Mouse (Mus musculus) heart, embryonic 13.5 days (tissue): ENCODE measurements around the gene Pdpk1. TPM values are rescaled to one million over a fixed set of nuclear protein-coding genes. Genes with fewer than 3 reads are reported as not detected.

ENCODE experiments used
- ATAC-seq: fragments of 200-750 bp; cut with Nextera tagmentation; 2 replicates; pipeline ENCODE4 v1.8.0; 2017; ENCODE audit warnings: moderate TSS enrichment; ENCODE audit not compliant: insufficient number of reproducible peaks, low FRiP score, low TSS enrichment; ENCODE audit errors: extremely low read depth
- H3K27ac ChIP-seq: fragments of 300-500 bp; sonication (generic); replicated peaks from 2 replicates; pipeline ENCODE4 v1.5.1; 2015; ENCODE audit warnings: moderate library complexity, mild to moderate bottlenecking, inconsistent platforms
- H3K27me3 ChIP-seq: fragments of 300-500 bp; sonication (generic); replicated peaks from 2 replicates; pipeline ENCODE4 v1.6.1; 2015; ENCODE audit warnings: mild to moderate bottlenecking, inconsistent platforms
- H3K36me3 ChIP-seq: fragments of 300-500 bp; sonication (generic); 2 replicates; pipeline ENCODE4 v1.6.1; 2015; ENCODE audit warnings: mild to moderate bottlenecking, inconsistent platforms
- H3K4me1 ChIP-seq: fragments of 300-500 bp; sonication (generic); 2 replicates; pipeline ENCODE4 v1.6.1; 2015; ENCODE audit warnings: inconsistent platforms
- H3K4me2 ChIP-seq: fragments of 300-500 bp; sonication (generic); 2 replicates; pipeline ENCODE4 v1.6.1; 2015; ENCODE audit warnings: inconsistent platforms, mild to moderate bottlenecking, moderate library complexity
- H3K4me3 ChIP-seq: fragments of 300-500 bp; sonication (generic); 2 replicates; pipeline ENCODE4 v1.5.1; 2015; ENCODE audit warnings: moderate library complexity, mild to moderate bottlenecking, inconsistent platforms
- H3K9ac ChIP-seq: fragments of 300-500 bp; sonication (generic); 2 replicates; pipeline ENCODE4 v1.6.1; 2015; ENCODE audit warnings: inconsistent platforms, mild to moderate bottlenecking, moderate library complexity
- H3K9me3 ChIP-seq: fragments of 300-500 bp; sonication (generic); 2 replicates; pipeline ENCODE4 v1.6.1; 2016; ENCODE audit warnings: inconsistent platforms
- WGBS: fragments of 180-500 bp; shearing (Covaris S2); methylation state at CpG from one replicate; pipeline ENCODE4 v1.1.7; 2015; ENCODE audit warnings: mixed read lengths; 5-methylcytosine and 5-hydroxymethylcytosine counted together
- polyA plus RNA-seq: library from polyadenylated mRNA; unstranded; fragments of >200 nt; fragmentation: Nextera tagmentation; extraction: Ambion mirVana; gene quantifications from 2 replicates; pipeline ENCODE4 v1.2.1, GENCODE M21; 2015

Gene Pdpk1
- 30.7 and 35.1 TPM in 2 replicates for polyA plus RNA-seq

GRCm38 (mm10) chr17:24150824-24151223 is at the start of gene Pdpk1:
Pdpk1 (minus strand) TSS chr17:24150924.
- no peak within 1 kb of the TSS for H3K27ac ChIP-seq
- peak within 1 kb of the TSS; percentile 55 for H3K4me3 ChIP-seq
- H3K36me3 ChIP-seq = peaks cover 3% of the 10 kb centered on the region
- WGBS = 69% methylated on average over 2 of the region's 2 CpGs
- no peaks in the 10 kb centered on the region; the same call in 1 of the 2 replicates for H3K27me3 ChIP-seq
- peak within 1 kb of the TSS; percentile 92 for H3K4me2 ChIP-seq
- peak within 1 kb of the TSS; percentile 81 for H3K9ac ChIP-seq
- peaks cover 14% of the 10 kb centered on the region for H3K4me1 ChIP-seq
- no peaks in the 10 kb centered on the region for H3K9me3 ChIP-seq
- no peak for ATAC-seq

- 41% methylated on average over 4 of the region's 4 CpGs for WGBS
- Histone ChIP-seq H3K27ac (no peak overlapping the region), H3K4me3 (no peak overlapping the region), H3K9ac (no peak overlapping the region), H3K4me1 (peaks cover 71% of the 10 kb centered on the region), H3K27me3 (no peaks in the 10 kb centered on the region), H3K4me2 (no peak overlapping the region), H3K36me3 (no peaks in the 10 kb centered on the region), H3K9me3 (no peaks in the 10 kb centered on the region)
- no peak for ATAC-seq
These were observed 49.0 kb upstream of the Pdpk1 start for GRCm38 (mm10) chr17:24199741-24200140.

GRCm38 (mm10) chr17:24199252-24199651 is 48.5 kb upstream of the Pdpk1 start:
- 74% methylated on average over 4 of the region's 4 CpGs for WGBS
- no peak for ATAC-seq
- no peak overlapping the region for H3K4me3 ChIP-seq

DNA sequence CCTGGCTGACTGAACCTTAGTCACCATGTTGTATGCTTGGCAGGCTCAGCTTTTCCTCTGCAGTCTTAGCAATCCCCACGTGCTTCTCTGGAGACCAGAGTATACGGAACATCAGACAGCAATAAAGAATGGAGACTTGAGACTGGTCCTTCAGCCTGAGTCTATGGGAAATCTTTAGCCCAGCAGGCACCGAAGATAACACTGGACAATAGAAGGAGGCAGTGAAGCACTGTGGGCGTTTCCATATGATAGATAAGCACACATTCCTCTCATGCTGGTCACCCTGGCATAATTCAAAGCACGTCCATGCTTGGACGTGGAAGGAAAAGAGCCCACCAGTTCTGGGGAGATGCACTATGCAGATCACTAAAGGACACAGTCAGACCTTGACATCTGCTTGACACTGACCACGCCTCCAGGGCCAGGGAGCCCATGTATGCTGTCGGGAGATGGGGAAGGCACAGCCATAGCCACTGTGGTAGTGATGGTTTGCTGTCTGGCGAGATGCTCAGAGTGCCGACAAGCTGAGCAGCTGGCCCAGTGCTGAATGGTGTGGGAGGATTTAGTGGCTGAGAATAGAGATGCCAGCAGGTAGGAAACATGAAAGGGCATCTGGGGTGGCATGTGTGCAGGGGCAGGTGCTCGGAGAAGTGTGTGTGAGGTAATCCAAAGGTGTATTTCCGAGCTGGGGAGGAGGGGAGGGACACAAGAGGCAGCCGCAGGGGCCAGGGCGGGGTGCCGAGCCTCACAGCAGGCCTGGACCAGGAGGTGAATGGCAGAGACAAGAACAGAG is 46.5 kb upstream of the Pdpk1 start:
- ATAC-seq = no peak
- Histone ChIP-seq H3K27me3 (no peaks in the 10 kb centered on the region), H3K9ac (peak overlapping the region; percentile 35; the same call in 1 of the 2 replicates), H3K4me1 (peaks cover 68% of the 10 kb centered on the region), H3K4me3 (no peak overlapping the region), H3K4me2 (no peak overlapping the region), H3K27ac (no peak overlapping the region; the same call in 1 of the 2 replicates), H3K36me3 (no peaks in the 10 kb centered on the region), H3K9me3 (no peaks in the 10 kb centered on the region)
- WGBS = 33% methylated on average over 15 of the region's 15 CpGs

More at GRCm38 (mm10) chr17:24199252-24199651, 48.5 kb upstream of the Pdpk1 start:
- H3K9ac ChIP-seq = no peak overlapping the region
- H3K36me3 ChIP-seq = no peaks in the 10 kb centered on the region
- no peak overlapping the region for H3K4me2 ChIP-seq
- H3K27me3 ChIP-seq = no peaks in the 10 kb centered on the region
- H3K27ac ChIP-seq = no peak overlapping the region
- H3K9me3 ChIP-seq = no peaks in the 10 kb centered on the region
- peaks cover 69% of the 10 kb centered on the region for H3K4me1 ChIP-seq

GRCm38 (mm10) chr17:24195349-24195748 is 44.6 kb upstream of the Pdpk1 start:
- peaks cover 74% of the 10 kb centered on the region for H3K4me1 ChIP-seq
- H3K9me3 ChIP-seq = no peaks in the 10 kb centered on the region
- H3K4me2 ChIP-seq = no peak overlapping the region
- no peak overlapping the region for H3K27ac ChIP-seq
- no peak for ATAC-seq
- H3K27me3 ChIP-seq = no peaks in the 10 kb centered on the region
- H3K9ac ChIP-seq = no peak overlapping the region
- 62% methylated on average over 2 of the region's 2 CpGs for WGBS
- H3K4me3 ChIP-seq = no peak overlapping the region
- no peaks in the 10 kb centered on the region for H3K36me3 ChIP-seq

- 50% methylated on average over 5 of the region's 5 CpGs for WGBS
- H3K9ac ChIP-seq = peak overlapping the region; percentile 44
- H3K27me3 ChIP-seq = no peaks in the 10 kb centered on the region
- H3K9me3 ChIP-seq = no peaks in the 10 kb centered on the region
- no peak overlapping the region for H3K27ac ChIP-seq
- no peak; the same call in 1 of the 2 replicates for ATAC-seq
- no peak overlapping the region for H3K4me2 ChIP-seq
- no peak overlapping the region for H3K4me3 ChIP-seq
- H3K4me1 ChIP-seq = peaks cover 59% of the 10 kb centered on the region
- H3K36me3 ChIP-seq = peaks cover 3% of the 10 kb centered on the region; the same call in 1 of the 2 replicates
These were observed 43.0 kb upstream of the Pdpk1 start for GRCm38 (mm10) chr17:24193769-24194168.

GRCm38 (mm10) chr17:24193268-24193667 is 42.5 kb upstream of the Pdpk1 start:
- H3K4me2 ChIP-seq = no peak overlapping the region
- H3K4me1 ChIP-seq = peaks cover 59% of the 10 kb centered on the region
- no peaks in the 10 kb centered on the region for H3K9me3 ChIP-seq
- H3K27me3 ChIP-seq = no peaks in the 10 kb centered on the region
- ATAC-seq = no peak
- WGBS = 79% methylated on average over 8 of the region's 8 CpGs
- no peak overlapping the region for H3K27ac ChIP-seq
- no peak overlapping the region for H3K4me3 ChIP-seq
- peaks cover 7% of the 10 kb centered on the region; the same call in 1 of the 2 replicates for H3K36me3 ChIP-seq
- peak overlapping the region; percentile 44; the same call in 1 of the 2 replicates for H3K9ac ChIP-seq

- no peak for ATAC-seq
- no peak overlapping the region for H3K4me2 ChIP-seq
- no peaks in the 10 kb centered on the region for H3K27me3 ChIP-seq
- peaks cover 58% of the 10 kb centered on the region for H3K4me1 ChIP-seq
- peaks cover 10% of the 10 kb centered on the region for H3K36me3 ChIP-seq
- H3K9ac ChIP-seq = no peak overlapping the region
- WGBS = 79% methylated on average over 8 of the region's 8 CpGs
- H3K9me3 ChIP-seq = no peaks in the 10 kb centered on the region
- no peak overlapping the region for H3K27ac ChIP-seq
- no peak overlapping the region for H3K4me3 ChIP-seq
These were observed 42.1 kb upstream of the Pdpk1 start for GRCm38 (mm10) chr17:24192848-24193247.

DNA sequence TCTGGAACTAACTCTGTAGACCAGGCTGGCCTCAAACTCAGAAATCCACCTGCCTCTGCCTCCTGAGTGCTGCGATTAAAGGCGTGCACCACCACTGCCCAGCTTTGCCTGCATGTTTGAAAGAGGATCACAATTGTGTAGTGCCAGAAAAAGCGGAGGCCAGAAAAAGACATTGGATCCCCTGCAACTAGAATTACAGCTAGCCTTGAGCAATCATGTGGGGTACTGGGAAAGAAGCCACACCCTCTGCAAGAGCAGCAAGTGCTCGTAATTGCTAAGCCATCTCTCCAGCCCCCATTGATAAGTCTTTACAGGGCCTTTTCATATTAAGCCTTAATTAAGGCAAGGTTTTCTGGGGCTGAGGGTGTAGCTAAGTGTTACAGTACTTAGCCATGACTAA is 40.8 kb upstream of the Pdpk1 start:
- 71% methylated on average over 4 of the region's 4 CpGs for WGBS
- H3K4me3 ChIP-seq = no peak overlapping the region
- no peak overlapping the region for H3K4me2 ChIP-seq
- peaks cover 45% of the 10 kb centered on the region for H3K4me1 ChIP-seq
- H3K9me3 ChIP-seq = no peaks in the 10 kb centered on the region
- ATAC-seq = no peak
- H3K36me3 ChIP-seq = peaks cover 13% of the 10 kb centered on the region
- no peaks in the 10 kb centered on the region for H3K27me3 ChIP-seq
- peak overlapping the region; percentile 8; the same call in 1 of the 2 replicates for H3K9ac ChIP-seq
- peak overlapping the region; percentile 21; the same call in 1 of the 2 replicates for H3K27ac ChIP-seq

DNA sequence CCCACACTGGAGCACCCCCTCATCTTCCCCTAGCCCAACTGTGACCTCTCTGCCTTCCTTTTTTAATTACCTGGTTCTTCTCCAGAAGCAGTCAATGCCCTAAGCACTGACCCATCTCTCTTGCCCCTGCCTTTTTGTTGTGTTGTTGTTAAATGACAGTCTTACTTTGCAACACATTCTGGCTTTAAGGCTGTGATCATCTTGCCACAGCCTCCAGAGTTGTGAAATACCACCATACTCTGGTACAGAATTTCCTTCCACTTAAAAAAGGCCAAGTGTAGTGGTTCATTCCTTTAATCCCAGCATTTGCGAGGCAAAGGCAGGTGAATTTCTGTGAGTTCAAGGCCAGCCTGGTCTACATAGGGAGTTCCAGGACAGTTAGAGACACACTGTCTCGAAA is 40.2 kb upstream of the Pdpk1 start:
- Histone ChIP-seq H3K4me3 (no peak overlapping the region), H3K36me3 (peaks cover 14% of the 10 kb centered on the region), H3K27me3 (no peaks in the 10 kb centered on the region), H3K9me3 (no peaks in the 10 kb centered on the region), H3K27ac (no peak overlapping the region), H3K4me1 (peaks cover 39% of the 10 kb centered on the region), H3K9ac (no peak overlapping the region), H3K4me2 (no peak overlapping the region)
- ATAC-seq = no peak
- WGBS = 81% methylated on average over 2 of the region's 2 CpGs

DNA sequence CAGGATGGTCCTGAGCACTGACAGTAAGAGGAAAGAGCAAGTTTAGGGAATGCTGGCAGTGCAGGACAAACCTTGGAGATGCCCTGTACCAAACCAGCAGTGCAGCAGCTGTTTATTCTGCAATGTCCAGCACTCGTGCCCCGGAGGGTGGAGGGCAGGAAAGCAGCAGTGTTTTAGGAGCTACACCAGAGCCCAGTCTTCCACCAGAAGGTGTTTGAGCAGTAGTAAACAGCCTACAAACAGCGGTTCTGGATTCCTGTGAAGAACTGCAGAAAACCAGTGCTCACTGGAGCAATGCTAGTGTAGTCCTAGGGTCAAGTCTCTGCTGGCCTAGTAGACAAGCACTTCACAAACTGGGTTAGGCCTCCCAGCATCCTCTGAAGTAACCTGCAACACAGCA is 23.5 kb upstream of the Pdpk1 start:
- ATAC-seq = no peak
- Histone ChIP-seq H3K9ac (0 out of 2 replicates have a peak overlapping the region, but pooled peaks have one; percentile 10), H3K4me2 (no peak overlapping the region), H3K36me3 (no peaks in the 10 kb centered on the region), H3K4me1 (peaks cover 11% of the 10 kb centered on the region), H3K27me3 (no peaks in the 10 kb centered on the region), H3K9me3 (no peaks in the 10 kb centered on the region), H3K27ac (no peak overlapping the region), H3K4me3 (no peak overlapping the region)
- WGBS = 84% methylated on average over 3 of the region's 3 CpGs

DNA sequence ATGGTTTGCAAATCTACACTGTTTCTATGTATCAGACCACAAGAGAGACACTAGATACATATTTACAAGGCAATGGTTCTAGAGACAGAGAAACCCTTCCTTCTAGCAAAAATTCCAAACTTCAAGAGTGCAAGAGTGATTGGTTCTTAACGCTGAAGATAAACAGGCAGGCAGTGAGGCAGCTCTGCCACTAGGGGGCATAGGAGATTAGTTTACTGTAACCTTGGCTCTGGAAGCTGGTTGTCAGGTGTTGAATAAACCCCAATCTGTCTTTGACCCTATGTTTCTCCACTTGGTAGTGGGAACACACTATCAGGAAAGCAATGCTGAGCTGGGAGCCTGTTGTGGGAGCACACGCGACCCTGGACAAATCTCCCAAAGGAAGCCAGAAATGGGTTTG is 22.7 kb upstream of the Pdpk1 start:
- no peak for ATAC-seq
- no peak overlapping the region for H3K27ac ChIP-seq

More for the DNA sequence above, 22.7 kb upstream of the Pdpk1 start:
- Histone ChIP-seq H3K4me2 (no peak overlapping the region), H3K36me3 (no peaks in the 10 kb centered on the region), H3K9me3 (no peaks in the 10 kb centered on the region), H3K27me3 (no peaks in the 10 kb centered on the region), H3K4me3 (no peak overlapping the region), H3K4me1 (peaks cover 12% of the 10 kb centered on the region), H3K9ac (no peak overlapping the region)
- WGBS = 3% methylated on average over 3 of the region's 3 CpGs
